Mouse (Mus musculus) stomach, embryonic 14.5 days (tissue): ENCODE data around the gene Ltbp1. TPM values are rescaled to one million over a fixed set of nuclear protein-coding genes. Genes with fewer than 3 reads are reported as not detected.

Source experiments
- ATAC-seq: fragments of 200-750 bp; cut with Nextera tagmentation; 2 replicates; pipeline ENCODE4 v1.8.0; 2017; ENCODE audit warnings: low read depth, moderate TSS enrichment; ENCODE audit not compliant: insufficient number of reproducible peaks, insufficient read depth, low FRiP score
- H3K27ac ChIP-seq: fragments of 300-500 bp; sonication (generic); 2 replicates; pipeline ENCODE4 v1.5.1; 2014; ENCODE audit warnings: mild to moderate bottlenecking, low read length, moderate library complexity, mixed read lengths
- H3K27me3 ChIP-seq: fragments of 300-500 bp; sonication (generic); 2 replicates; pipeline ENCODE4 v1.6.1; 2014; ENCODE audit warnings: low read length, control low read depth, mixed read lengths; ENCODE audit not compliant: control insufficient read depth, insufficient read depth
- H3K36me3 ChIP-seq: fragments of 300-500 bp; sonication (generic); 2 replicates; pipeline ENCODE4 v1.6.1; 2014; ENCODE audit warnings: mild to moderate bottlenecking, control low read depth, low read length, moderate library complexity, mixed read lengths; ENCODE audit not compliant: control insufficient read depth, insufficient read depth
- H3K4me1 ChIP-seq: fragments of 300-500 bp; sonication (generic); 2 replicates; pipeline ENCODE4 v1.6.1; 2014; ENCODE audit warnings: low read length, control low read depth, mixed read lengths; ENCODE audit not compliant: control insufficient read depth, insufficient read depth
- H3K4me2 ChIP-seq: fragments of 300-500 bp; sonication (generic); replicated peaks from 2 replicates; pipeline ENCODE4 v1.6.1; 2014; ENCODE audit warnings: low read depth, low read length, control low read depth
- H3K4me3 ChIP-seq: fragments of 300-500 bp; sonication (generic); 2 replicates; pipeline ENCODE4 v1.5.1; 2014; ENCODE audit warnings: low read depth, low read length, control low read depth
- H3K9ac ChIP-seq: fragments of 300-500 bp; sonication (generic); replicated peaks from 2 replicates; pipeline ENCODE4 v1.6.1; 2014; ENCODE audit warnings: low read depth, mild to moderate bottlenecking, control low read depth, low read length, moderate library complexity, mixed read lengths
- H3K9me3 ChIP-seq: fragments of 300-500 bp; sonication (generic); 2 replicates; pipeline ENCODE4 v1.6.1; 2016; ENCODE audit warnings: low read depth, low read length, control low read depth; ENCODE audit not compliant: control insufficient read depth
- WGBS: fragments of 180-500 bp; shearing (Covaris S2); extraction: QIAGEN DNeasy Blood & Tissue Kit; methylation state at CpG from one replicate; pipeline ENCODE4 v1.1.7; 2014; 5-methylcytosine and 5-hydroxymethylcytosine counted together
- polyA plus RNA-seq: library from polyadenylated mRNA; unstranded; fragments of >200 nt; fragmentation: Nextera tagmentation; extraction: Ambion mirVana; gene quantifications from 2 replicates; pipeline ENCODE4 v1.2.1, GENCODE M21; 2014

Gene Ltbp1
- polyA plus RNA-seq, 1 experiment from 2014 or later, result 49.3 TPM

- 77% methylated on average over 3 of the region's 3 CpGs for WGBS
- H3K4me1 ChIP-seq, result peaks cover 5% of the 10 kb centered on the region
- H3K27me3 ChIP-seq, result no peaks in the 10 kb centered on the region
These were observed 14.8 kb upstream of the Ltbp1 start for GRCm38 (mm10) chr17:74990561-74990960.

GRCm38 (mm10) chr17:74993726-74994581, 11.4 kb upstream of the Ltbp1 start:
- Histone ChIP-seq H3K27me3 (no peaks in the 10 kb centered on the region), H3K4me2 (peak overlapping the region; percentile 45), H3K27ac (peak overlapping the region; percentile 68), H3K9ac (peak overlapping the region; percentile 25; the same call in 1 of the 2 replicates), H3K36me3 (no peaks in the 10 kb centered on the region), H3K4me1 (peaks cover 5% of the 10 kb centered on the region), H3K9me3 (no peaks in the 10 kb centered on the region; the same call in 1 of the 2 replicates), H3K4me3 (peak overlapping the region; percentile 27)
- peak; percentile 85 for ATAC-seq
- WGBS, result 4% methylated on average over 26 of the region's 26 CpGs

More at GRCm38 (mm10) chr17:74990561-74990960, 14.8 kb upstream of the Ltbp1 start:
- H3K9ac ChIP-seq, result no peak overlapping the region
- H3K9me3 ChIP-seq, result no peaks in the 10 kb centered on the region; the same call in 1 of the 2 replicates
- H3K27ac ChIP-seq, result no peak overlapping the region
- no peaks in the 10 kb centered on the region for H3K36me3 ChIP-seq
- no peak overlapping the region for H3K4me3 ChIP-seq
- ATAC-seq, result no peak
- H3K4me2 ChIP-seq, result no peak overlapping the region

- Histone ChIP-seq H3K9me3 (no peaks in the 10 kb centered on the region; the same call in 1 of the 2 replicates), H3K27me3 (no peaks in the 10 kb centered on the region), H3K4me2 (peak overlapping the region; percentile 45), H3K27ac (peak overlapping the region; percentile 68), H3K9ac (peak overlapping the region; percentile 11; the same call in 1 of the 2 replicates), H3K4me1 (peaks cover 5% of the 10 kb centered on the region), H3K4me3 (peak overlapping the region; percentile 27), H3K36me3 (no peaks in the 10 kb centered on the region)
- no peak for ATAC-seq
- 2% methylated on average over 4 of the region's 4 CpGs for WGBS
These were observed 10.8 kb upstream of the Ltbp1 start for GRCm38 (mm10) chr17:74994582-74994893.

- Histone ChIP-seq H3K9me3 (no peaks in the 10 kb centered on the region), H3K27me3 (no peaks in the 10 kb centered on the region), H3K36me3 (no peaks in the 10 kb centered on the region), H3K27ac (no peak overlapping the region), H3K9ac (no peak overlapping the region), H3K4me3 (no peak overlapping the region), H3K4me2 (no peak overlapping the region), H3K4me1 (peaks cover 5% of the 10 kb centered on the region)
- no peak for ATAC-seq
- WGBS, result 67% methylated on average over 3 of the region's 3 CpGs
These were observed 10.1 kb upstream of the Ltbp1 start for GRCm38 (mm10) chr17:74995266-74995665.

- WGBS, result 87% methylated on average over 2 of the region's 2 CpGs
- Histone ChIP-seq H3K4me2 (no peak overlapping the region), H3K4me1 (no peaks in the 10 kb centered on the region), H3K36me3 (no peaks in the 10 kb centered on the region), H3K27ac (no peak overlapping the region), H3K9me3 (no peaks in the 10 kb centered on the region), H3K4me3 (no peak overlapping the region), H3K27me3 (no peaks in the 10 kb centered on the region), H3K9ac (no peak overlapping the region)
- ATAC-seq, result no peak
These were observed 5.3 kb upstream of the Ltbp1 start for GRCm38 (mm10) chr17:75000066-75000465.

- Histone ChIP-seq H3K36me3 (no peaks in the 10 kb centered on the region), H3K9ac (peak overlapping the region; percentile 81), H3K9me3 (no peaks in the 10 kb centered on the region), H3K4me3 (peak overlapping the region; percentile 87), H3K27ac (peak overlapping the region; percentile 96), H3K27me3 (no peaks in the 10 kb centered on the region), H3K4me2 (peak overlapping the region; percentile 88), H3K4me1 (peaks cover 7% of the 10 kb centered on the region; the same call in 1 of the 2 replicates)
- WGBS, result under 1% methylated on average over 11 of the region's 11 CpGs
- ATAC-seq, result peak; percentile 83
These were observed 548 bp upstream of the Ltbp1 start for GRCm38 (mm10) chr17:75004820-75005219.

GRCm38 (mm10) chr17:75005685-75006680, 615 bp downstream of the Ltbp1 start:
- WGBS, result under 1% methylated on average over 92 of the region's 94 CpGs
- H3K27ac ChIP-seq, result peak overlapping the region; percentile 96
- no peaks in the 10 kb centered on the region for H3K27me3 ChIP-seq
- H3K4me1 ChIP-seq, result peaks cover 7% of the 10 kb centered on the region; the same call in 1 of the 2 replicates
- H3K4me2 ChIP-seq, result peak overlapping the region; percentile 88
- H3K9ac ChIP-seq, result peak overlapping the region; percentile 81
- no peaks in the 10 kb centered on the region for H3K36me3 ChIP-seq
- no peaks in the 10 kb centered on the region for H3K9me3 ChIP-seq
- peak overlapping the region; percentile 87 for H3K4me3 ChIP-seq
- ATAC-seq, result peak; percentile 72

- no peak for ATAC-seq
- WGBS, result 67% methylated on average over 6 of the region's 6 CpGs
- H3K9ac ChIP-seq, result no peak overlapping the region
- H3K4me3 ChIP-seq, result no peak overlapping the region
- no peak overlapping the region for H3K4me2 ChIP-seq
- no peaks in the 10 kb centered on the region for H3K9me3 ChIP-seq
- H3K27me3 ChIP-seq, result no peaks in the 10 kb centered on the region
- no peaks in the 10 kb centered on the region for H3K36me3 ChIP-seq
- H3K4me1 ChIP-seq, result peaks cover 24% of the 10 kb centered on the region
- H3K27ac ChIP-seq, result no peak overlapping the region
These were observed 5.6 kb downstream of the Ltbp1 start for GRCm38 (mm10) chr17:75010955-75011354.
